Mouse (Mus musculus): Measurements from ENCODE around the gene Thy1.

DNA sequence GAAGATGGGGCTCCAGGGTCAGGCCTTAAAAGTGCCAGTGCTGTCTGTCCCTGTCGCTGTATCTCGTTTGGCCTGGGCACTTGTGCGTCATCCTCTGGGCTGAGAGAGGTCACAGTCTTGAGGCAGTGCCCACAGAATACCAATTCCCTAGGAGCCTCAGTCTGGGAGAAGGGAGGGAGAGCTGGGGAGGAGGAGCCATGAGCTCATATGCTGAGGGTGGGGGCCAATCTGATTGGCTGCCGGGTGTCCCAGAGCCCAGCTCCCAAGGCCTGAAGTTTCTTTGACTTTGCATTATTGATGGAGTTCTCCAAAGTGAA, 29.4 kb downstream of the Thy1 start:
- no peak for TF ChIP-seq CTCF (IDR thresholded peaks at IDR 0.05; ENCODE audit: extremely low read depth, insufficient read depth, low read length)
- no peak for TF ChIP-seq POLR2A (IDR thresholded peaks at IDR 0.05; ENCODE audit: extremely low read depth, insufficient read depth, low read length)
